Mouse (Mus musculus): ENCODE data around the gene Spink4. TPM values are rescaled to one million over a fixed set of nuclear protein-coding genes. Genes with fewer than 3 reads are reported as not detected.

The Spink4 gene
- polyA plus RNA-seq, 1 experiment from 2014 or later, result 2.9 TPM

- no peaks in the 10 kb centered on the region for H3K27me3 ChIP-seq (ENCODE audit: control insufficient read depth, insufficient read depth, low read depth, low read length)
- no peak overlapping the region for H3K4me2 ChIP-seq (ENCODE audit: low read depth, low read length)
- ATAC-seq (ENCODE audit: low read depth), result no peak
- H3K27ac ChIP-seq (ENCODE audit: low read length), result no peak overlapping the region
- no peak overlapping the region for H3K4me3 ChIP-seq (ENCODE audit: low read depth, low read length)
- no peaks in the 10 kb centered on the region for H3K36me3 ChIP-seq (ENCODE audit: control insufficient read depth, insufficient read depth)
- no peak overlapping the region for H3K9ac ChIP-seq (ENCODE audit: low read depth, low read length)
- peaks cover 4% of the 10 kb centered on the region; the same call in 1 of the 2 replicates for H3K4me1 ChIP-seq (ENCODE audit: control insufficient read depth, low read depth, low read length)
- whole genome bisulfite sequencing (ENCODE audit: insufficient replicate concordance), result 92% methylated on average over 2 of the region's 2 CpGs
- H3K9me3 ChIP-seq (replicated peaks; ENCODE audit: control insufficient read depth, low read length), result no peaks in the 10 kb centered on the region; the same call in 1 of the 2 replicates
Measured at GRCm38 (mm10) chr4:40895646-40896045, 24.2 kb upstream of the Spink4 start.

GRCm38 (mm10) chr4:40898476-40899044 is 21.3 kb upstream of the Spink4 start:
- Histone ChIP-seq H3K9me3 (replicated peaks; ENCODE audit: control insufficient read depth, low read length) (no peaks in the 10 kb centered on the region; the same call in 1 of the 2 replicates), H3K36me3 (ENCODE audit: control insufficient read depth, insufficient read depth) (no peaks in the 10 kb centered on the region), H3K4me2 (ENCODE audit: low read depth, low read length) (no peak overlapping the region), H3K4me1 (ENCODE audit: control insufficient read depth, low read depth, low read length) (peaks cover 4% of the 10 kb centered on the region; the same call in 1 of the 2 replicates), H3K4me3 (ENCODE audit: low read depth, low read length) (no peak overlapping the region), H3K9ac (ENCODE audit: low read depth, low read length) (no peak overlapping the region), H3K27me3 (ENCODE audit: control insufficient read depth, insufficient read depth, low read depth, low read length) (no peaks in the 10 kb centered on the region), H3K27ac (ENCODE audit: low read length) (no peak overlapping the region)
- no peak for ATAC-seq (ENCODE audit: low read depth)
- 69% methylated on average over 6 of the region's 6 CpGs for WGBS (ENCODE audit: insufficient replicate concordance)

DNA sequence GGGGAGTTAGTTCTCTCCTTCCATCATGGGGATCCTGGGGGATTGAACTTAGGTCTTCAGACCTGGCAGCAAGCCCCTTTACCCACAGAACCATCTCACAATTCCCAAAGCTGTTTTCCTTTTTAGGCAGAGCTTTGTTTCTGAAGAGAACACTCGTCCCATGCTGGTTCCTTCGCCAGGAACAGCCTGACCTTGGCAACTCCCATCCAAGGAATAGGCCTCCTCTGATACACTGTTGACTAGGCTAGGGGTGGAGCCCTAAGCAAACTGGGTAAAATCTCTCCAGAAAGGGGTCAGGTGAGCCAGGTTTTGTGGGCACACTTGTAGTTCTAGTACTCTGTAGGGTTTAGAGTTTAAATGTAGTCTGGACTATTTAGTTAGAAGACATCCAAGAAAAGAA is 20.6 kb upstream of the Spink4 start:
- Histone ChIP-seq H3K27me3 (ENCODE audit: control insufficient read depth, insufficient read depth, low read depth, low read length) (no peaks in the 10 kb centered on the region), H3K4me1 (ENCODE audit: control insufficient read depth, low read depth, low read length) (peaks cover 4% of the 10 kb centered on the region; the same call in 1 of the 2 replicates), H3K9me3 (replicated peaks; ENCODE audit: control insufficient read depth, low read length) (no peaks in the 10 kb centered on the region; the same call in 1 of the 2 replicates), H3K27ac (ENCODE audit: low read length) (no peak overlapping the region), H3K36me3 (ENCODE audit: control insufficient read depth, insufficient read depth) (no peaks in the 10 kb centered on the region), H3K4me3 (ENCODE audit: low read depth, low read length) (no peak overlapping the region), H3K4me2 (ENCODE audit: low read depth, low read length) (no peak overlapping the region), H3K9ac (ENCODE audit: low read depth, low read length) (no peak overlapping the region)
- no peak for ATAC-seq (ENCODE audit: low read depth)
- WGBS (ENCODE audit: insufficient replicate concordance), result 50% methylated on average over 2 of the region's 2 CpGs

GRCm38 (mm10) chr4:40900071-40900470 is 19.8 kb upstream of the Spink4 start:
- Histone ChIP-seq H3K4me2 (ENCODE audit: low read depth, low read length) (no peak overlapping the region), H3K9ac (ENCODE audit: low read depth, low read length) (no peak overlapping the region), H3K27me3 (ENCODE audit: control insufficient read depth, insufficient read depth, low read depth, low read length) (no peaks in the 10 kb centered on the region), H3K36me3 (ENCODE audit: control insufficient read depth, insufficient read depth) (no peaks in the 10 kb centered on the region), H3K9me3 (replicated peaks; ENCODE audit: control insufficient read depth, low read length) (no peaks in the 10 kb centered on the region; the same call in 1 of the 2 replicates), H3K4me3 (ENCODE audit: low read depth, low read length) (no peak overlapping the region), H3K27ac (ENCODE audit: low read length) (0 out of 2 replicates have a peak overlapping the region, but pooled peaks have one; percentile 20), H3K4me1 (ENCODE audit: control insufficient read depth, low read depth, low read length) (peaks cover 4% of the 10 kb centered on the region; the same call in 1 of the 2 replicates)
- peak; percentile 45; the same call in 1 of the 2 replicates for ATAC-seq (ENCODE audit: low read depth)
- WGBS (ENCODE audit: insufficient replicate concordance), result 66% methylated on average over 3 of the region's 3 CpGs

GRCm38 (mm10) chr4:40900612-40901011 is 19.2 kb upstream of the Spink4 start:
- Histone ChIP-seq H3K4me1 (ENCODE audit: control insufficient read depth, low read depth, low read length) (peaks cover 4% of the 10 kb centered on the region; the same call in 1 of the 2 replicates), H3K27me3 (ENCODE audit: control insufficient read depth, insufficient read depth, low read depth, low read length) (no peaks in the 10 kb centered on the region), H3K4me2 (ENCODE audit: low read depth, low read length) (no peak overlapping the region), H3K9ac (ENCODE audit: low read depth, low read length) (no peak overlapping the region), H3K4me3 (ENCODE audit: low read depth, low read length) (no peak overlapping the region), H3K9me3 (replicated peaks; ENCODE audit: control insufficient read depth, low read length) (no peaks in the 10 kb centered on the region; the same call in 1 of the 2 replicates), H3K36me3 (ENCODE audit: control insufficient read depth, insufficient read depth) (no peaks in the 10 kb centered on the region), H3K27ac (ENCODE audit: low read length) (0 out of 2 replicates have a peak overlapping the region, but pooled peaks have one; percentile 13)
- peak; percentile 76 for ATAC-seq (ENCODE audit: low read depth)
- 45% methylated on average over 4 of the region's 4 CpGs for WGBS (ENCODE audit: insufficient replicate concordance)

- 31% methylated on average over 1 of the region's 1 CpGs for WGBS (ENCODE audit: insufficient replicate concordance)
- Histone ChIP-seq H3K4me2 (ENCODE audit: low read depth, low read length) (no peak overlapping the region), H3K9ac (ENCODE audit: low read depth, low read length) (no peak overlapping the region), H3K36me3 (ENCODE audit: control insufficient read depth, insufficient read depth) (no peaks in the 10 kb centered on the region), H3K4me3 (ENCODE audit: low read depth, low read length) (no peak overlapping the region), H3K4me1 (ENCODE audit: control insufficient read depth, low read depth, low read length) (no peaks in the 10 kb centered on the region; the same call in 1 of the 2 replicates), H3K9me3 (replicated peaks; ENCODE audit: control insufficient read depth, low read length) (no peaks in the 10 kb centered on the region), H3K27ac (ENCODE audit: low read length) (no peak overlapping the region), H3K27me3 (ENCODE audit: control insufficient read depth, insufficient read depth, low read depth, low read length) (no peaks in the 10 kb centered on the region)
- no peak for ATAC-seq (ENCODE audit: low read depth)
Measured at GRCm38 (mm10) chr4:40906298-40906697, 13.6 kb upstream of the Spink4 start.

- H3K9ac ChIP-seq (ENCODE audit: low read depth, low read length), result no peak overlapping the region
- H3K9me3 ChIP-seq (replicated peaks; ENCODE audit: control insufficient read depth, low read length), result no peaks in the 10 kb centered on the region
- H3K4me3 ChIP-seq (ENCODE audit: low read depth, low read length), result no peak overlapping the region
- WGBS (ENCODE audit: insufficient replicate concordance), result 42% methylated on average over 20 of the region's 20 CpGs
- H3K27ac ChIP-seq (ENCODE audit: low read length), result no peak overlapping the region
- no peaks in the 10 kb centered on the region for H3K36me3 ChIP-seq (ENCODE audit: control insufficient read depth, insufficient read depth)
- no peak for ATAC-seq (ENCODE audit: low read depth)
- H3K4me1 ChIP-seq (ENCODE audit: control insufficient read depth, low read depth, low read length), result no peaks in the 10 kb centered on the region; the same call in 1 of the 2 replicates
- peak overlapping the region; percentile 19; the same call in 1 of the 2 replicates for H3K4me2 ChIP-seq (ENCODE audit: low read depth, low read length)
- no peaks in the 10 kb centered on the region for H3K27me3 ChIP-seq (ENCODE audit: control insufficient read depth, insufficient read depth, low read depth, low read length)
Measured at GRCm38 (mm10) chr4:40908261-40908969, 11.4 kb upstream of the Spink4 start.

- Histone ChIP-seq H3K9ac (ENCODE audit: low read depth, low read length) (no peak overlapping the region), H3K36me3 (ENCODE audit: control insufficient read depth, insufficient read depth) (no peaks in the 10 kb centered on the region), H3K27ac (ENCODE audit: low read length) (no peak overlapping the region), H3K9me3 (replicated peaks; ENCODE audit: control insufficient read depth, low read length) (no peaks in the 10 kb centered on the region), H3K4me3 (ENCODE audit: low read depth, low read length) (no peak overlapping the region), H3K27me3 (ENCODE audit: control insufficient read depth, insufficient read depth, low read depth, low read length) (no peaks in the 10 kb centered on the region), H3K4me1 (ENCODE audit: control insufficient read depth, low read depth, low read length) (peaks cover 1% of the 10 kb centered on the region), H3K4me2 (ENCODE audit: low read depth, low read length) (no peak overlapping the region)
- ATAC-seq (ENCODE audit: low read depth), result no peak
Measured at GRCm38 (mm10) chr4:40914287-40914867, 5.5 kb upstream of the Spink4 start.

GRCm38 (mm10) chr4:40915947-40916346 is 3.9 kb upstream of the Spink4 start:
- H3K4me1 ChIP-seq (ENCODE audit: control insufficient read depth, low read depth, low read length), result peaks cover 9% of the 10 kb centered on the region
- no peaks in the 10 kb centered on the region for H3K27me3 ChIP-seq (ENCODE audit: control insufficient read depth, insufficient read depth, low read depth, low read length)
- H3K9ac ChIP-seq (ENCODE audit: low read depth, low read length), result no peak overlapping the region
- H3K4me3 ChIP-seq (ENCODE audit: low read depth, low read length), result no peak overlapping the region
- H3K4me2 ChIP-seq (ENCODE audit: low read depth, low read length), result no peak overlapping the region
- no peaks in the 10 kb centered on the region for H3K36me3 ChIP-seq (ENCODE audit: control insufficient read depth, insufficient read depth)
- no peak for ATAC-seq (ENCODE audit: low read depth)
- H3K27ac ChIP-seq (ENCODE audit: low read length), result no peak overlapping the region
- H3K9me3 ChIP-seq (replicated peaks; ENCODE audit: control insufficient read depth, low read length), result no peaks in the 10 kb centered on the region
- 62% methylated on average over 5 of the region's 5 CpGs for WGBS (ENCODE audit: insufficient replicate concordance)

All from liver, embryonic 16.5 days (tissue).